Mouse (Mus musculus) central nervous system, embryonic 11.5 days (tissue): ENCODE measurements around the gene Tnfrsf9. TPM values are rescaled to one million over a fixed set of nuclear protein-coding genes. Genes with fewer than 3 reads are reported as not detected.

Experiments used
- polyA plus RNA-seq: library from polyadenylated mRNA; depleted of rRNA; stranded (reverse); fragments of >200 nt; gene quantifications from 2 replicates; pipeline ENCODE4 v1.2.3, GENCODE M21; 2012; rRNA removed

The Tnfrsf9 gene
- 0.16 and 0.40 TPM in 2 replicates for polyA plus RNA-seq

DNA sequence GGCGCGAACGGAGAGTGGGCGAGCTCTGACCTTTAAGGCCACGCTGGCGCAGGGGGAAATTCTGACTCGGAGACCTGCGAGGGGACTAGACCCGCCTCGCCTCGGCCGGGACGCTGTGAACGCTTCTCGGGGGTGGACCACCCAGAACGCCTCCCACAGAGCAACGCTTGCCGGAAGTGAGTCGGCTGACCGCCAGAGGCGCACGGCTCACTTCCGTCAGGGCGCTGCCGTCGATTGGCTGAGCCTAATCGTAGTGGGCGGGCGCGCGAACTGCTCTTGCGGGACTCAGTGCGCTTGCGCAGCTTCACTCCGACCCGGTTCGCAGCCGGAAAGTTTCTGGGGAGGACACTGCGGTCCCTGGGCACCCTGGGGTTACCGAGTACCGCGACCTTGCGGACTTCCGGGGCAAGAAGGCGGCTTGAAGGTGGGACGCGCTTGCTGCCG lies at the start of gene Tnfrsf9, which contains the start of gene Park7:
Tnfrsf9 (plus strand) TSS at position 273 of the 444 bp plus-strand sequence.
Park7 (minus strand) TSS at position 148 of the 444 bp plus-strand sequence.

Other genes starting within 250 kb of the Tnfrsf9 start
- gene Errfi1, start 60.6 kb upstream of the Tnfrsf9 start, polyA plus RNA-seq = 12.5 and 23.0 TPM in 2 replicates
- 340 and 411 TPM in 2 replicates for gene Park7, start 125 bp upstream of the Tnfrsf9 start, polyA plus RNA-seq
- not detected in 2 replicates for gene Uts2, start 82.5 kb downstream of the Tnfrsf9 start, polyA plus RNA-seq
- 5.5 and 6.8 TPM in 2 replicates for gene Per3, start 130.1 kb downstream of the Tnfrsf9 start, polyA plus RNA-seq
- 88.3 and 95.8 TPM in 2 replicates for gene Vamp3, start 143.4 kb downstream of the Tnfrsf9 start, polyA plus RNA-seq
- not detected in 2 replicates for gene Gm13090, start 175.0 kb downstream of the Tnfrsf9 start, polyA plus RNA-seq